Mouse (Mus musculus): ENCODE measurements around the gene Kif14. TPM values are rescaled to one million over a fixed set of nuclear protein-coding genes. Genes with fewer than 3 reads are reported as not detected.

Kif14 gene
- total and polyA plus RNA-seq, 2 experiments from 2014 or later, result 0.56 to 1.3 TPM

GRCm38 (mm10) chr1:136442809-136443208, 23.3 kb upstream of the Kif14 start:
- WGBS, result 66% methylated on average over 9 of the region's 9 CpGs
- no peak for TF ChIP-seq CTCF (IDR thresholded peaks at IDR 0.05; ENCODE audit: low read depth)

GRCm38 (mm10) chr1:136444555-136445255, 21.4 kb upstream of the Kif14 start:
- H3K27ac ChIP-seq (ENCODE audit: low read depth, low read length), result no peak overlapping the region
- H3K27me3 ChIP-seq (ENCODE audit: insufficient read depth, low read length), result no peaks in the 10 kb centered on the region
- no peak for DNase-seq
- H3K9ac ChIP-seq, result no peak overlapping the region
- H3K9me3 ChIP-seq (ENCODE audit: low read length), result no peaks in the 10 kb centered on the region
- H3K4me1 ChIP-seq (ENCODE audit: insufficient read depth), result no peaks in the 10 kb centered on the region
- TF ChIP-seq CTCF (IDR thresholded peaks at IDR 0.05; ENCODE audit: low read depth), result no peak
- ATAC-seq, result no peak
- H3K4me3 ChIP-seq (ENCODE audit: low read depth, low read length), result no peak overlapping the region
- 88% methylated on average over 12 of the region's 12 CpGs for WGBS
- H3K4me2 ChIP-seq (ENCODE audit: low read depth), result no peak overlapping the region
- no peaks in the 10 kb centered on the region for H3K36me3 ChIP-seq (ENCODE audit: insufficient read depth)

More at GRCm38 (mm10) chr1:136442809-136443208, 23.3 kb upstream of the Kif14 start:
- H3K27ac ChIP-seq (ENCODE audit: low read depth, low read length), result no peak overlapping the region
- ATAC-seq (no peak), DNase-seq (no peak)
- no peak overlapping the region for H3K4me3 ChIP-seq (ENCODE audit: low read depth, low read length)
- H3K36me3 ChIP-seq (ENCODE audit: insufficient read depth), result no peaks in the 10 kb centered on the region
- H3K9ac ChIP-seq, result no peak overlapping the region
- no peaks in the 10 kb centered on the region for H3K9me3 ChIP-seq (ENCODE audit: low read length)
- H3K4me2 ChIP-seq (ENCODE audit: low read depth), result no peak overlapping the region
- no peaks in the 10 kb centered on the region for H3K27me3 ChIP-seq (ENCODE audit: insufficient read depth, low read length)
- no peaks in the 10 kb centered on the region for H3K4me1 ChIP-seq (ENCODE audit: insufficient read depth)

DNA sequence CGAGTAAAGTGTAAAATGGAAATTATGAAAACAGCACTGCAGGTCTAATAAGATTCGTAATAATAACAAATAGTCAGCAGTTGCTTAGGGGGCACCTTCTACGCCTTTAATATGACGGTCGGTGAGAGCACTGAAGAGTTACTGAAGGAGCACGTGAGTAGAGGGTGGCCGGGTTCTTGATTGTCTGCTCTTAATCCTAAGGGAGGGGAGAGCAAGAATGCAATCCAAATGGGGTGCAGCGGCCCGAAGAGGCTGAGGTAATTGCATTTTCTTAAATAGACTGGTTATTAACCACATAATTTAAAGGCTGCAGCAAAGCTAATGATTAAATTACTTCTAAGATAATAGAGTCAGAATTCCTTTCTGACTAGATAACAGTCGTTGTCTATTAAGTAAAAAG, 19.2 kb upstream of the Kif14 start:
- Histone ChIP-seq H3K27ac (ENCODE audit: low read depth, low read length) (no peak overlapping the region), H3K9ac (no peak overlapping the region), H3K4me2 (ENCODE audit: low read depth) (no peak overlapping the region), H3K4me1 (ENCODE audit: insufficient read depth) (no peaks in the 10 kb centered on the region), H3K9me3 (ENCODE audit: low read length) (no peaks in the 10 kb centered on the region), H3K36me3 (ENCODE audit: insufficient read depth) (no peaks in the 10 kb centered on the region), H3K4me3 (ENCODE audit: low read depth, low read length) (no peak overlapping the region), H3K27me3 (ENCODE audit: insufficient read depth, low read length) (no peaks in the 10 kb centered on the region)
- 47% methylated on average over 10 of the region's 10 CpGs for WGBS
- no peak for TF ChIP-seq CTCF (IDR thresholded peaks at IDR 0.05; ENCODE audit: low read depth)
- ATAC-seq, result no peak
- DNase-seq, result no peak

DNA sequence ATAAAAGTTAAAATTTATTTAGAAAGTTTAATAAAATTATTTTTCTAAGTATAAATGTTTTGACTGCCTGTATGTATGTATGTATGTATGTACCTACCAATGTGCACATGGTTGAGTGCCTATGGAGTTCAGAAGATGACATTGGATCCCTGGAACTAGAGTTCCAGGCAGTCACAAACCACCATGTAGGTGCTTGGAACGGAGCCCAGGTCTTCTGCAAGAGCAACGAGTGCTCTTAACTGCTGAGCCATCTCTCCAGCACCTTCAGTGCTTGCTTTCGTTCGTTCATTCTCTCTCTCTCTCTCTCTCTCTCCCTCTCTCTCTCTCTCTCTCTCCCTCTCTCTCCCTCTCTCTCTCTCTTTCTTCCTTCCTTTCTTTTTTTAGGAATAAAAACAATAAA, 18.8 kb upstream of the Kif14 start:
- TF ChIP-seq CTCF (IDR thresholded peaks at IDR 0.05; ENCODE audit: low read depth), result no peak
- Histone ChIP-seq H3K4me3 (ENCODE audit: low read depth, low read length) (no peak overlapping the region), H3K36me3 (ENCODE audit: insufficient read depth) (no peaks in the 10 kb centered on the region), H3K27me3 (ENCODE audit: insufficient read depth, low read length) (no peaks in the 10 kb centered on the region), H3K9ac (no peak overlapping the region), H3K9me3 (ENCODE audit: low read length) (no peaks in the 10 kb centered on the region), H3K4me2 (ENCODE audit: low read depth) (no peak overlapping the region), H3K27ac (ENCODE audit: low read depth, low read length) (no peak overlapping the region), H3K4me1 (ENCODE audit: insufficient read depth) (no peaks in the 10 kb centered on the region)
- ATAC-seq (no peak), DNase-seq (no peak)
- 66% methylated on average over 4 of the region's 4 CpGs for WGBS

GRCm38 (mm10) chr1:136449541-136449940, 16.6 kb upstream of the Kif14 start:
- no peak for TF ChIP-seq CTCF (IDR thresholded peaks at IDR 0.05; ENCODE audit: low read depth)

DNA sequence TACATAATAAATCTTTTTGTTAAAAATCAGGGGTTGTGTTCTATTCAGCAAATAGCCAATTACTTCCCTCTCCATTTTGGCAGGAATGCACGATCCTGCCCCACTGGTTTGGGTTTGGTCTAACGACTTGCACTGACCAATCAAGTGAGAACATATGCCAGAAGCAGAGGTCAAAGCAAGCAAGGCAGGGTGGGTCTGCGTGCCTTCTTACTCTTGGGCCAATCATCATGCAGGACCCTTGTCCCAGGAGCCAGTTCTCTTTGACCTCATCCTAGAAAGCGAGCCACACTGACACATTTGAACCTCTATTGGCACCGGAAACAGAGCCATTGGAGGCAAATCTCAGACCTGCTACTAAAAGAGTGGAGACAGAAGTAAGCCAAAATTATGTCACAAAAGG, 15.9 kb upstream of the Kif14 start:
- Histone ChIP-seq H3K27me3 (ENCODE audit: insufficient read depth, low read length) (no peaks in the 10 kb centered on the region), H3K36me3 (ENCODE audit: insufficient read depth) (no peaks in the 10 kb centered on the region), H3K4me2 (ENCODE audit: low read depth) (no peak overlapping the region), H3K9ac (no peak overlapping the region), H3K4me1 (ENCODE audit: insufficient read depth) (no peaks in the 10 kb centered on the region), H3K4me3 (ENCODE audit: low read depth, low read length) (no peak overlapping the region), H3K9me3 (ENCODE audit: low read length) (no peaks in the 10 kb centered on the region), H3K27ac (ENCODE audit: low read depth, low read length) (no peak overlapping the region)
- no peak for TF ChIP-seq CTCF (IDR thresholded peaks at IDR 0.05; ENCODE audit: low read depth)
- no peak for ATAC-seq
- 73% methylated on average over 5 of the region's 5 CpGs for WGBS
- DNase-seq, result no peak

More at GRCm38 (mm10) chr1:136449541-136449940, 16.6 kb upstream of the Kif14 start:
- no peak for DNase-seq
- H3K27ac ChIP-seq (ENCODE audit: low read depth, low read length), result no peak overlapping the region
- no peak overlapping the region for H3K9ac ChIP-seq
- ATAC-seq, result no peak
- no peaks in the 10 kb centered on the region for H3K4me1 ChIP-seq (ENCODE audit: insufficient read depth)
- no peak overlapping the region for H3K4me2 ChIP-seq (ENCODE audit: low read depth)
- H3K4me3 ChIP-seq (ENCODE audit: low read depth, low read length), result no peak overlapping the region
- WGBS, result 96% methylated on average over 6 of the region's 6 CpGs
- H3K27me3 ChIP-seq (ENCODE audit: insufficient read depth, low read length), result no peaks in the 10 kb centered on the region
- H3K9me3 ChIP-seq (ENCODE audit: low read length), result no peaks in the 10 kb centered on the region
- H3K36me3 ChIP-seq (ENCODE audit: insufficient read depth), result no peaks in the 10 kb centered on the region

DNA sequence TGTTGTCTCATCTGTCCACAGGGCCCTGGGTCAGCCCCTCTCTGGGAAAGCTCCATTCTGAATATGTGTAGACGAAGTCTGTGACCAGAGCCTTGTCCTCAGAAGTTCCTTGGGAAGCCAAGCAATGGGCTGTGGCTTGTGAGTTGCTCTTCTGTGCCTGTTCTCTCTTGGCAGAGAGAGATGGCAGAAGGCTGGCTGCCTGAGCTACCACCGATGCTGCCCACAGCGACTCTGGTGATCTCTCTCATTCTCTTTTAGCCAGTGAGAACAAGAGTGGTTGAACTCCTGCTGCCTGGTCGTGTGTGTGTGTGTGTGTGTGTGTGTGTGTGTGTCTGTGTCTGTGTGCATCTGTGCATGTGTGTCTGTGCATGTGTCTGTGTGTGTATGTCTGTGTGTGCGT, 13.7 kb upstream of the Kif14 start:
- Histone ChIP-seq H3K9ac (no peak overlapping the region), H3K27me3 (ENCODE audit: insufficient read depth, low read length) (no peaks in the 10 kb centered on the region), H3K4me3 (ENCODE audit: low read depth, low read length) (no peak overlapping the region), H3K27ac (ENCODE audit: low read depth, low read length) (no peak overlapping the region), H3K4me2 (ENCODE audit: low read depth) (no peak overlapping the region), H3K36me3 (ENCODE audit: insufficient read depth) (no peaks in the 10 kb centered on the region), H3K9me3 (ENCODE audit: low read length) (no peaks in the 10 kb centered on the region), H3K4me1 (ENCODE audit: insufficient read depth) (no peaks in the 10 kb centered on the region)
- DNase-seq (no peak), ATAC-seq (no peak)
- TF ChIP-seq CTCF (IDR thresholded peaks at IDR 0.05; ENCODE audit: low read depth), result no peak
- 73% methylated on average over 5 of the region's 5 CpGs for WGBS
